Mouse (Mus musculus) spleen, embryonic (tissue): ENCODE data around the gene Synpo2.

Source experiments
- CTCF ChIA-PET: fragments of 350-600 bp; sonication (Branson Sonifier 250); formaldehyde crosslinking; loops from one replicate; lab custom pipeline; 2022; lab: Charles Lee

Synpo2 gene

GRCm38 (mm10) chr3:123205485-123205884 lies 30.5 kb downstream of the Synpo2 start:
- CTCF ChIA-PET, result interaction anchor here (0.7 kb wide), 1 partner anchor 1806 kb away, joined by 3 read pairs; no protein-coding TSS in a partner anchor

GRCm38 (mm10) chr3:123205065-123205464 lies 30.9 kb downstream of the Synpo2 start:
- CTCF ChIA-PET, result interaction anchor here (0.7 kb wide), 1 partner anchor 1806 kb away, joined by 3 read pairs; no protein-coding TSS in a partner anchor

GRCm38 (mm10) chr3:123204658-123205057 lies 31.3 kb downstream of the Synpo2 start:
- CTCF ChIA-PET, result interaction anchor here (0.7 kb wide), 1 partner anchor 1805 kb away, joined by 3 read pairs; no protein-coding TSS in a partner anchor

GRCm38 (mm10) chr3:123201798-123202197 lies 34.2 kb downstream of the Synpo2 start:
- CTCF ChIA-PET, result no interaction called here

GRCm38 (mm10) chr3:123193740-123194139 lies 42.2 kb downstream of the Synpo2 start:
- CTCF ChIA-PET, result no interaction called here

- CTCF ChIA-PET, result no interaction called here
Measured at GRCm38 (mm10) chr3:123191602-123192001, 44.3 kb downstream of the Synpo2 start.

GRCm38 (mm10) chr3:123190329-123190728 lies 45.6 kb downstream of the Synpo2 start:
- CTCF ChIA-PET, result interaction anchor here (0.7 kb wide), 1 partner anchor 196 kb away, joined by 3 read pairs; no protein-coding TSS in a partner anchor

GRCm38 (mm10) chr3:123189826-123190225 lies 46.1 kb downstream of the Synpo2 start:
- CTCF ChIA-PET, result no interaction called here

- CTCF ChIA-PET, result no interaction called here
Measured at GRCm38 (mm10) chr3:123188616-123189230, 47.2 kb downstream of the Synpo2 start.

GRCm38 (mm10) chr3:123187370-123188124 lies 48.4 kb downstream of the Synpo2 start:
- CTCF ChIA-PET, result interaction anchor here (0.6 kb wide), 1 partner anchor 131 kb away, joined by 3 read pairs; no protein-coding TSS in a partner anchor

- CTCF ChIA-PET, result interaction anchor here (0.8 kb wide), 1 partner anchor 97 kb away, joined by 6 read pairs; no protein-coding TSS in a partner anchor
Measured at GRCm38 (mm10) chr3:123185238-123185925, 50.6 kb downstream of the Synpo2 start.

- CTCF ChIA-PET, result no interaction called here
Measured at GRCm38 (mm10) chr3:123184281-123184680, 51.7 kb downstream of the Synpo2 start.

GRCm38 (mm10) chr3:123179508-123179907 lies 56.4 kb downstream of the Synpo2 start:
- CTCF ChIA-PET, result no interaction called here

- CTCF ChIA-PET, result no interaction called here
Measured at GRCm38 (mm10) chr3:123179041-123179440, 56.9 kb downstream of the Synpo2 start.

- CTCF ChIA-PET, result interaction anchor here (0.7 kb wide), 1 partner anchor 895 kb away, joined by 3 read pairs; no protein-coding TSS in a partner anchor
Measured at GRCm38 (mm10) chr3:123178420-123178819, 57.5 kb downstream of the Synpo2 start.

GRCm38 (mm10) chr3:123176366-123177334 lies 59.3 kb downstream of the Synpo2 start:
- CTCF ChIA-PET, result interaction anchor here (0.6 kb wide), 1 partner anchor 26 kb away, joined by 5 read pairs; no protein-coding TSS in a partner anchor

- CTCF ChIA-PET, result no interaction called here
Measured at GRCm38 (mm10) chr3:123175142-123175541, 60.8 kb downstream of the Synpo2 start.

- CTCF ChIA-PET, result no interaction called here
Measured at GRCm38 (mm10) chr3:123174379-123174697, 61.6 kb downstream of the Synpo2 start.

- CTCF ChIA-PET, result no interaction called here
Measured at GRCm38 (mm10) chr3:123173553-123174378, 62.2 kb downstream of the Synpo2 start.

GRCm38 (mm10) chr3:123172151-123172550 lies 63.8 kb downstream of the Synpo2 start:
- CTCF ChIA-PET, result interaction anchor here (0.6 kb wide), 1 partner anchor 184 kb away, joined by 10 read pairs; no protein-coding TSS in a partner anchor
